Mouse (Mus musculus) induced T-regulatory cell, adult 2 months (primary cell): ENCODE measurements around the gene Metrnl.
"Not testable (repeated sequence)": the region's sequence is repeated elsewhere in the genome, so short reads cannot be mapped to it uniquely, and the experiment has no call there.

Experiments
- DNase-seq: peaks from one replicate; pipeline ENCODE4 v3.0.0-alpha.2; 2012; ENCODE audit warnings: low read depth

Gene Metrnl

GRCm38 (mm10) chr11:121701244-121701643 is at the start of gene Metrnl:
TSS of gene Metrnl (plus strand) at chr11:121701544.
- no peak for DNase-seq

DNA sequence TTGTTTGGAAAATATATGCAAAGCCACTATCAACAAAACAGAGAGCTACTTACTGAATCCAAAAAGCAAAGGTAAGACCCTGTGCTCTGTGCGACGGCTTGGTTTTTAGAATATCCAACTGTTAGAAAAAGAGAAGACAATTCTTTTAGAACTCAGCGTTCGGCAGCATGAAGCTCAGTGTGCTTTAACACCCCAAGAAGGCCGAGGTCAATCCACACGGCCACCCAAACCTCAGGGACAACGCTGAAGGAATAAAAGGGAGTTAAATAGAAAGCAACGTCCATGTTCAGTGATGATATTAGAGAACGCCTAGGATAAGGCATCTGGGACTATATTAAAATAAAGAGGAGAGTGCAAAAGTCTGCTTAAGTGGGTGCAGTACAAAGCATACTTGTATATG is 49.8 kb upstream of the Metrnl start:
- no peak for DNase-seq

GRCm38 (mm10) chr11:121651983-121652382 is 49.4 kb upstream of the Metrnl start:
- DNase-seq, result no peak

- peak; percentile 89 for DNase-seq
Measured at GRCm38 (mm10) chr11:121652547-121653305, 48.6 kb upstream of the Metrnl start.

- no peak for DNase-seq
Measured at GRCm38 (mm10) chr11:121653631-121654030, 47.7 kb upstream of the Metrnl start.

- DNase-seq, result no peak
Measured at GRCm38 (mm10) chr11:121654406-121654945, 46.9 kb upstream of the Metrnl start.

DNA sequence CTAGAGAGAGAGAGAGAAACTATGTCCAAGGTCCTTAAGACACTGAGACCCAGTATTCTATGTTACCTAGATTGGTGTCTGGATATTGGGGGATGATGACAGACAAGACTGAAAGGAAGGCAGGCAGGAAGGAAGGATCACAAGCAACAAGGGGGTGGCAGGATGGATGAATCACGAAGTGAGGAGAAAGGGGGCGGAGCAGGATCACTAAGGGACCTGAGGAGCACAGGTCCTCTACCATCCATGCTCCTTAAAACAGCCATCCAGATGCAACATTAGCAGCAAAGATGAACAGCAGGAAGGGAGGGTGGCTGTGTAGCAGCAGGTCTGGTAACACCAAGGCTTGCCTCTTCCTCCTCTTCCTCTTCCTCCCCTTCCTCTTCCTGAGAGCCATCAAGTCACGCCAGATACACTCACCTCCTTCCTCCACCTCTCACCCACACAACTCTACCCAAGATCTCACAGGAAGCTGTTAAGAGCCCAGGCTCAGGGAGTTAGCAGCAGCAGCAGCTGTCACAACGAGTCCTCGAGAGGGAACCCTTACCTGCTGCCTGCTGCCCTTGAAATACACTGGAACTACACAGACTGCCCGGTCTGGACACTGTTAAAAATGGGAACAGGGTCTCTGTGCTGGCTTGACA is 46.1 kb upstream of the Metrnl start:
- DNase-seq, result peak; percentile 73

GRCm38 (mm10) chr11:121655807-121656511 is 45.4 kb upstream of the Metrnl start:
- DNase-seq, result peak; percentile 63

- DNase-seq, result no peak
Measured at GRCm38 (mm10) chr11:121658151-121658550, 43.2 kb upstream of the Metrnl start.

DNA sequence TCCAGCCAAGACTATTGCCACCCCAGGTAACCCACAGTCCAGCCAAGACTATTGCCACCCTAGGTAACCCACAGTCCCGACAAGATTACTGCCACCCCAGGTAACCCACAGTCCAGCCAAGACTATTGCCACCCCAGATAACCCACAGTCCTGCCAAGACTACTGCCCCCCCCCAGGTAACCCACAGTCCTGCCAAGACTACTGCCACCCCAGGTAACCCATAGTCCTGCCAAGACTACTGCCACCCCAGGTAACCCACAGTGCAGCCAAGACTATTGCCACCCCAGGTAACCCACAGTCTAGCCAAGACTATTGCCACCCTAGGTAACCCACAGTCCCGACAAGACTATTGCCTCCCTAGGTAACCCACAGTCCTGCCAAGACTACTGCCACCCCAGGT is 40.7 kb upstream of the Metrnl start:
- DNase-seq, result not testable (repeated sequence)

GRCm38 (mm10) chr11:121661116-121661515 is 40.2 kb upstream of the Metrnl start:
- no peak for DNase-seq

DNA sequence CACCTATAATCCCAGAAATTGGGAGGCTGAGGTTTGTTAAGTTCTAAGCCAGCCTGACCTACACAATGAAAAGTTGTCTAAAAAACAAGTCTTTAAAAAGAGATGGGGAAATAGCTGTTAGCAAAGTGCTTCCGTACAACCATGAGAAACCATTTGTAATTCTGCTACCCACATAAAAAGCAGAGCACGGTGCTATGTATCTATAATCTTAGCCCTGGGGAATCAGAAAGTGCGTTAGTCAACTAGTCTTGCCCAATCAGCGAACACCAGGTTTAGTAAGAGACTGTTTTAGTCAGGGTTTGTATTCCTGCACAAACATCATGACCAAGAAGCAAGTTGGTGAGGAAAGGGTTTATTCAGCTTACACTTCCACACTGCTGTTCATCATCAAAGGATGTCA is 33.8 kb upstream of the Metrnl start:
- no peak for DNase-seq

DNA sequence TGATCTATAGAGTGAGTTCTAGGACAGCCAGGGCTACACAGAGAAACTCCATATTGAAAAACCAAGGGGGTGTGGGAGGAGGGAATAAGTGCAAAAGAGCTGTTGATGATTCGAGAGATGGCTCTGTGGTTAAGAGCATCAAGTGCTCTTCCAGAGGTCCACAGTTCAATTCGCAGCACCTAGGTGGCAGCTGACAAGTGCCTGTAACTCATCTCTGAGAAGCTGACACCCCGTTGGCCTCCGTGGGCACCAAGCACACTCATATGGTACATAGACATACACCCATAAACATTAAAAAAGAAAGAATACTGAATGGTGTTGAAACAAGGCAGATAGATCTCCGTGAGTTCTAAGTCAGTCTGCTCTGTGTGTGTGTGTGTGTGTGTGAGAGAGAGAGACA is 32.6 kb upstream of the Metrnl start:
- DNase-seq, result no peak

GRCm38 (mm10) chr11:121670926-121671325 is 30.4 kb upstream of the Metrnl start:
- DNase-seq, result no peak

DNA sequence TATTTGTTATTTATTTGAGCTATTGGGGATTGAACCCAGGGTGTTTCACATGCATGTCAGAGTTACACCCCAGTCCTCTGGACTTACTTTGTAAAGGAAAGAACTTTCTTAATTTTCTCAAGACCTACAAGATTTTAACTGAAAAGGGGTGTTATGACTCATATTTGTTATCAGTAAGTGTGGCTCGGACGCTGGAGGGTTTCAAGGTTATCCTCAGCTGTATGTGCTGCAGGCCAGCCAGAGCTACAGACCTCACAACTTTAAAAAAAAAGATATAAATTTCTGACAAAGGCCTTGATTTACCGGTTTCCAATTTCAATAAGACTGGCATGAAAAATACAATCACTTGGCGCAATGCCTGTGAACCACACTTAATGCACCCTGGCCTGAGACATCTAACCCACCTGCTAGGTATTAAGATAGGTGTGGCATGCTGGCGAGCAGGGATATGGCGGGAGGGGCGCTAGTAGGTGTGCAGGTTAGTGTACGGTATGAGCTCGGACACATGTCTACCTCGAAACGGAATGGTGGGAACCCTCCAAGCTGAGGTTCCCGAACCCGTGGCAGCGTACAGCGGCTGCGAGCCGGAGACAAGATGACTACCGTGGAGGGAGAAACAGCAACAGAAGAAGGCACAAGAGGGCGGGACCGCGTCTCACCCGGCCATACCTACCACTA is 28.9 kb upstream of the Metrnl start:
- DNase-seq, result no peak

DNA sequence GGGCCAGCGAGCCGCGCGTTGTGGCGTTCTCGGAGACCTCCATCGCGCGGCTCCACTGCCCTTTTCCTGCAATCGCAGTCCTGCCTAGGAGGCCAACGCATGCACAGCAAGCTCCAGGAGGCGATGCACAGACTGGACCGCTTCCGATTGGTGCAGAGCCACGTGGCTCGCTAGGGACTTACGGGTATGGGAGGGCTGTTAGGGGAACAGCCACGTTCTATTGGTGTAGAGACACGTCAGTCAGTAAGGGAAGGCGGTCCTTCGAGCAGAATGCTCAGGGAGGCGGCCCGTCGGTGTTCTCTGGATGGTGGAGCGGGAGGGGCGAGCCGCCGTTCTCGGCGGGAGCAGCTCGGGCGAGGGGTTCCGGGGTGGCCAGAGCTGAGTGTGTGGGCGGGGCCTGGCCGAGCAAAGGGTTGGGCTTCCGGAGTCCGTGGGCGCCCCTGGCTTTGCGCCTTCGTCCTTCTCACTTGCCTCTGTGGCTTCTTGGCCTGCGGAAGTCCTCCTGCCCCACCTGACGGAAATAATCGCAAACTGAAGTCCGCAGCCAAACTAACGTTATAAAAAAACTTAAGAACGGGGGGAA is 28.3 kb upstream of the Metrnl start, which contains the start of gene B3gntl1:
B3gntl1 (minus strand) TSS at position 164 of the 583 bp plus-strand sequence.
- DNase-seq, result peak; percentile 100

- no peak for DNase-seq
Measured at GRCm38 (mm10) chr11:121673629-121674028, 27.7 kb upstream of the Metrnl start.

GRCm38 (mm10) chr11:121676836-121677235 is 24.5 kb upstream of the Metrnl start:
- no peak for DNase-seq

- no peak for DNase-seq
Measured at GRCm38 (mm10) chr11:121679581-121679980, 21.8 kb upstream of the Metrnl start.

- peak; percentile 59 for DNase-seq
Measured at GRCm38 (mm10) chr11:121680750-121681149, 20.6 kb upstream of the Metrnl start.

DNA sequence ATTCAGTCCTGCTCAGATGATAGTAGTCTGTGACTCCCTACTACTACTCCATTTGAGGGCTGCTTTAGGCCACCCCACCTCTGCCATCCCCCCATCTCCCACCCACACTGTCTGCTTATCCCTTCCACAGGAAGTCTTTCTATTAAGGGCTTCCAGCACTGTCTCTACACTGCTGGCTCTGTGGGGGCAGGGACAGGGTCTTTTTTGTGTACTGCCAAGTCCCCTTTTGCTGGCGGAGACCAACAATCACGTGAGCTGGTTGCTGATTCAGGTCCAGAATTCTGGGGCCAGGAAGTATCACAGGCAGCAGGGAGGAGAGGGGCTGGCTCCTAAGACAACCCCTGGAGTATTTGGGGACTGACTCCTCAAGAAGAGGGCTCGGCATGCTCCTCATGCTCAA is 18.1 kb upstream of the Metrnl start:
- no peak for DNase-seq
